22 mouse cellular contexts compared by ENCODE assay signal in the genomic region with DNA sequence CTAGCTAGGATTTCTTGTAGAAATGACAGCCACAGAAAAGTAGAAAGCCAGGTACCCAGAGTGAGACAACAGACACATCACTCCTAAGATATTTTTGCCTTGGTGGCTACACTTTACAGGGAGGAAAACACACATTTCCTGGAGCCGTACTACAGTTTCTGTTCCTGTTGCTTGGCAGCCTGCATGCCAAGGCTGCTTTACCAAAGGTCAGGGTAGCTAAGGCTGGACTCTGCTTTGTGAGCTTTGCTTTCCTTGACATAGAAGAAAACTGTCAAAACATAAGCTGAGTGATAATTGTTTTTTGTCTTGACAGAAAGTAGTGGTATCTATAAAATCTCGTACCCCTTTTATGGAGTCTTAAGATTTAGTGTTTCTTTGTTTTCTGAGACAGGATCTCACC. TPM values are rescaled to one million over a fixed set of nuclear protein-coding genes. Genes with fewer than 3 reads are reported as not detected.
DNase-seq lines count a peak whose midpoint lies in the region; ATAC-seq lines count a peak whose summit lies in the region.
"Had no signal": no experiment of that assay in that cellular context is flagged by ENCODE, and none has a peak within 500 bp of the region (broad histone marks: within the 10 kb centered on the region; RNA-seq: fewer than 3 reads in every experiment).

No protein-coding gene starts in this region.

- 87% methylated on average over 2 of the region's 2 CpGs for WGBS in midbrain, embryonic 13.5 days

- no peaks in the 10 kb centered on the region for H3K4me1 ChIP-seq in midbrain, embryonic 13.5 days (replicated peaks)
- H3K4me1 ChIP-seq: embryonic facial prominence, embryonic 15.5 days; forebrain, embryonic 10.5 days; heart, embryonic 10.5 days; hindbrain, embryonic 12.5 days had no signal

- peak; percentile 57 for DNase-seq in kidney, adult 11 months
- DNase-seq in kidney, postnatal 10 days: no peak
- peak; percentile 40 for DNase-seq in kidney, postnatal 14 days
- no peak for DNase-seq in kidney, postnatal 4 days
- DNase-seq: adrenal gland, postnatal 10 days; cerebellum, adult 18-20 months; cerebellum, adult 9-11 months; cerebellum, postnatal 36 days; gastrocnemius, postnatal 36 days; heart, adult 18-20 months; heart, postnatal 10 days; heart, postnatal 4 days had no signal

- H3K9me3 ChIP-seq in midbrain, embryonic 13.5 days: no peaks in the 10 kb centered on the region
- H3K9me3 ChIP-seq: embryonic facial prominence, embryonic 15.5 days; heart, embryonic 10.5 days had no signal

- H3K4me2 ChIP-seq in midbrain, embryonic 13.5 days (replicated peaks): no peak overlapping the region
- H3K4me2 ChIP-seq: embryonic facial prominence, embryonic 15.5 days; hindbrain, embryonic 12.5 days had no signal

- peak; percentile 65 for ATAC-seq in granulocyte monocyte progenitor cell, adult 5-6 weeks (replicated peaks; ENCODE audit: poor library complexity, severe bottlenecking)
- ATAC-seq in megakaryocyte, adult 5-6 weeks (ENCODE audit: poor library complexity, severe bottlenecking): 0 out of 2 replicates have a peak, but pooled peaks have one; percentile 43
- no peak for ATAC-seq in midbrain, embryonic 13.5 days
- ATAC-seq: forebrain, embryonic 14.5 days; hindbrain, embryonic 16.5 days had no signal

- no peaks in the 10 kb centered on the region for H3K27me3 ChIP-seq in midbrain, embryonic 13.5 days
- H3K27me3 ChIP-seq: embryonic facial prominence, embryonic 15.5 days; hindbrain, embryonic 12.5 days had no signal

- no peak overlapping the region for H3K4me3 ChIP-seq in midbrain, embryonic 13.5 days (replicated peaks)
- H3K4me3 ChIP-seq: embryonic facial prominence, embryonic 15.5 days; erythroblast, embryonic 14.5 days; forebrain, embryonic 10.5 days; heart, embryonic 10.5 days; hindbrain, embryonic 12.5 days had no signal

- H3K36me3 ChIP-seq in midbrain, embryonic 13.5 days: peaks cover 4% of the 10 kb centered on the region; the same call in 1 of the 2 replicates

- no peak overlapping the region for H3K27ac ChIP-seq in midbrain, embryonic 13.5 days
- H3K27ac ChIP-seq: embryonic facial prominence, embryonic 15.5 days; forebrain, embryonic 10.5 days; heart, embryonic 10.5 days; hindbrain, embryonic 12.5 days had no signal

- H3K9ac ChIP-seq in midbrain, embryonic 13.5 days (replicated peaks): no peak overlapping the region
- H3K9ac ChIP-seq: embryonic facial prominence, embryonic 15.5 days; hindbrain, embryonic 12.5 days had no signal

RNA-seq across cellular contexts. Expression of a gene that starts 21.1 kb away (rescaled TPM):
- total RNA-seq in granulocyte monocyte progenitor cell, adult 5-6 weeks (2014; fragmentation: Nextera tagmentation): 22.7 and 29.9 TPM in 2 replicates
- total RNA-seq in granulocyte monocyte progenitor cell, adult 5-6 weeks (2017): 24.9 and 29.0 TPM in 2 replicates
- 14.5 and 19.8 TPM in 2 replicates for total RNA-seq in megakaryocyte, adult 5-6 weeks (2015)
- total RNA-seq in megakaryocyte, adult 5-6 weeks (2017): 15.7 and 24.1 TPM in 2 replicates
- polyA plus RNA-seq in midbrain, embryonic 13.5 days (2015; fragmentation: Nextera tagmentation; extraction: Ambion mirVana): 28.7 and 29.2 TPM in 2 replicates

RNA-seq across cellular contexts. Expression of a gene that starts 21.5 kb away (rescaled TPM):
- 6.6 and 18.2 TPM in 2 replicates for total RNA-seq in granulocyte monocyte progenitor cell, adult 5-6 weeks (2014; fragmentation: Nextera tagmentation)
- total RNA-seq in granulocyte monocyte progenitor cell, adult 5-6 weeks (2017): 12.0 and 14.0 TPM in 2 replicates
- 20.8 and 24.5 TPM in 2 replicates for total RNA-seq in megakaryocyte, adult 5-6 weeks (2015)
- 20.2 and 30.7 TPM in 2 replicates for total RNA-seq in megakaryocyte, adult 5-6 weeks (2017)
- polyA plus RNA-seq in midbrain, embryonic 13.5 days (2015; fragmentation: Nextera tagmentation; extraction: Ambion mirVana): 6.4 and 6.5 TPM in 2 replicates

Comparison
In these comparisons a context has a peak if more than half of its experiments do, and no peak if none do; other contexts are left out.
1. DNase-seq: peak in kidney, adult 11 months (single experiment) and kidney, postnatal 14 days (single experiment); none in kidney, postnatal 10 days (single experiment) and kidney, postnatal 4 days (0 of 2).